Mouse (Mus musculus): ENCODE measurements around the gene Gimap9.

Gimap9 gene

GRCm38 (mm10) chr6:48675931-48676859, at the start of gene Gimap9:
Gimap9 (plus strand) TSS chr6:48676129.
- no peak for DNase-seq (ENCODE audit: low read depth, low spot score)

- no peak for DNase-seq (ENCODE audit: low read depth, low spot score)
Measured at GRCm38 (mm10) chr6:48626464-48626863, 49.5 kb upstream of the Gimap9 start, which contains the start of gene AI854703. AI854703 (plus strand) TSS chr6:48626764.

- peak; percentile 36 for DNase-seq (ENCODE audit: low read depth, low spot score)
Measured at GRCm38 (mm10) chr6:48626984-48627383, 48.9 kb upstream of the Gimap9 start.

GRCm38 (mm10) chr6:48627511-48627924, 48.4 kb upstream of the Gimap9 start:
- DNase-seq (ENCODE audit: low read depth, low spot score) = no peak

GRCm38 (mm10) chr6:48628377-48628776, 47.6 kb upstream of the Gimap9 start:
- no peak for DNase-seq (ENCODE audit: low read depth, low spot score)

GRCm38 (mm10) chr6:48628808-48629660, 46.9 kb upstream of the Gimap9 start:
- DNase-seq (ENCODE audit: low read depth, low spot score) = no peak

- DNase-seq (ENCODE audit: low read depth, low spot score) = no peak
Measured at GRCm38 (mm10) chr6:48629661-48630034, 46.3 kb upstream of the Gimap9 start.

GRCm38 (mm10) chr6:48630831-48631230, 45.1 kb upstream of the Gimap9 start:
- no peak for DNase-seq (ENCODE audit: low read depth, low spot score)

GRCm38 (mm10) chr6:48635105-48635504, 40.8 kb upstream of the Gimap9 start:
- DNase-seq (ENCODE audit: low read depth, low spot score) = no peak

GRCm38 (mm10) chr6:48636515-48636914, 39.4 kb upstream of the Gimap9 start:
- no peak for DNase-seq (ENCODE audit: low read depth, low spot score)

- DNase-seq (ENCODE audit: low read depth, low spot score) = no peak
Measured at GRCm38 (mm10) chr6:48637811-48638500, 38.0 kb upstream of the Gimap9 start.

GRCm38 (mm10) chr6:48638553-48638952, 37.4 kb upstream of the Gimap9 start:
- DNase-seq (ENCODE audit: low read depth, low spot score) = no peak

GRCm38 (mm10) chr6:48641391-48641790, 34.5 kb upstream of the Gimap9 start:
- DNase-seq (ENCODE audit: low read depth, low spot score) = no peak

- peak; percentile 59 for DNase-seq (ENCODE audit: low read depth, low spot score)
Measured at GRCm38 (mm10) chr6:48642764-48643292, 33.1 kb upstream of the Gimap9 start.

GRCm38 (mm10) chr6:48645660-48646308, 30.1 kb upstream of the Gimap9 start:
- peak; percentile 50 for DNase-seq (ENCODE audit: low read depth, low spot score)

- no peak for DNase-seq (ENCODE audit: low read depth, low spot score)
Measured at GRCm38 (mm10) chr6:48646309-48646690, 29.6 kb upstream of the Gimap9 start.

- peak; percentile 40 for DNase-seq (ENCODE audit: low read depth, low spot score)
Measured at GRCm38 (mm10) chr6:48646995-48647394, 28.9 kb upstream of the Gimap9 start, which contains the start of gene Gimap8. Gimap8 (plus strand) TSS chr6:48647234.

GRCm38 (mm10) chr6:48647611-48648010, 28.3 kb upstream of the Gimap9 start:
- DNase-seq (ENCODE audit: low read depth, low spot score) = no peak

- no peak for DNase-seq (ENCODE audit: low read depth, low spot score)
Measured at GRCm38 (mm10) chr6:48648779-48649178, 27.1 kb upstream of the Gimap9 start.

- DNase-seq (ENCODE audit: low read depth, low spot score) = no peak
Measured at GRCm38 (mm10) chr6:48650041-48650440, 25.9 kb upstream of the Gimap9 start.

- no peak for DNase-seq (ENCODE audit: low read depth, low spot score)
Measured at GRCm38 (mm10) chr6:48658721-48659120, 17.2 kb upstream of the Gimap9 start.
